Mouse (Mus musculus) adrenal gland, postnatal 36 days (tissue): ENCODE results near the gene Kcnab1. TPM values are rescaled to one million over a fixed set of nuclear protein-coding genes. Genes with fewer than 3 reads are reported as not detected.

Source experiments
- DNase-seq, 2 experiments: peaks; one replicate each; pipeline ENCODE4 v3.0.0; 2021; ENCODE audit warnings: mixed read lengths in 1 of 2
- long read RNA-seq, 2 experiments: library from polyadenylated mRNA; stranded (forward); transcript quantifications; one replicate each; pipeline ENCODE4 v2.0.0; 2021; ENCODE audit warnings: borderline sequencing depth in 2 of 2
- total RNA-seq, 2 experiments: library from RNA; stranded (reverse); gene quantifications; 2 replicates each; pipeline ENCODE4 v1.2.3; 2021

The Kcnab1 gene
- total RNA-seq = 1 to 10 TPM in 1 of 2 experiments, under 1 TPM in 1; 0.82 to 1.1 TPM
- long read RNA-seq, experiment 1 = 0 reads
- long read RNA-seq, experiment 2 = 0 reads

DNA sequence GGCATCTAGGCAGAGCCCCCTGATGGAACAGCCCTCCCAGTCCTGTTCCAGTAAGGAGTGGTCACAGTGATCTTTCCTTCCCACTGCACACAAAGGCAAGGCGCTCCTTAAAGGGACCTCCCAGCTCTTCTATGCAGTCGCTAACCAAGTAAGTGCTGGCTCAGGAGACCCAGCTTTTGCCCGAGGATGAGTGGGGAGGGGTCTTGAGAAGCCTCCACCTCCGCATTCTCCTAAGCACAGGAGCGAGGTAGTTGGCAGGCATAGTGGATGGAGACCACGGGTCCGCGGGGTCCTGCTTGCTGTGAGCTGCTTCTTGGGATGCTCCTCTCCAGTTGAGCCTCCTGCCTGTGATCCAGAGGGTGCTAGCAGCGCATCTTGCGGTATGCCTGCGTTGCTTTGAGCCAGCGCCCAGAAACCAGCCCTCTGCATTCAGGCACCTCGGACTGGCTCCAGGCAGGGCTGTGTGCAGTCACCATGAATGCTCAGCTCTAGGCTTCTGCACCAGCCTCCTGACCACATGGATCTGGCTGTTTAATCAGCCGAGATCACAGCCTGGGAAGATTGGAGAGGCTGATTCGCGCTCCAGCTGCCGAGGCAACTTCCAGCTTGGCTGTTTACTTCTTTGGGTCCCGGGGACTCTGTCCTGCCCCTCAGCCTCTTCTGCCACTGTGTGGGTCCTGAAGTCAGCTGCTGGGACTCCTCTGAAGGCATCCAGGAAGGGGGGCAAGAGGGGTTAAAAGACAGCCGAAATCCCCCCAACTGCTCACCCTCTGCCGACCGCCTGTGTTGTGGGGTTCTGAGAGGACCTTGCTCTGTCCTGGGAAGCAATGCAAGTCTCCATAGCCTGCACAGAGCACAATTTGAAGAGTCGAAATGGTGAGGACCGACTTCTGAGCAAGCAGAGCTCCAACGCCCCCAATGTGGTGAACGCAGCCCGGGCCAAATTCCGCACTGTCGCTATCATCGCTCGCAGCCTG, at the start of gene Kcnab1:
Kcnab1 (plus strand) TSS at position 440 of the 977 bp plus-strand sequence.
- DNase-seq = no peak

DNA sequence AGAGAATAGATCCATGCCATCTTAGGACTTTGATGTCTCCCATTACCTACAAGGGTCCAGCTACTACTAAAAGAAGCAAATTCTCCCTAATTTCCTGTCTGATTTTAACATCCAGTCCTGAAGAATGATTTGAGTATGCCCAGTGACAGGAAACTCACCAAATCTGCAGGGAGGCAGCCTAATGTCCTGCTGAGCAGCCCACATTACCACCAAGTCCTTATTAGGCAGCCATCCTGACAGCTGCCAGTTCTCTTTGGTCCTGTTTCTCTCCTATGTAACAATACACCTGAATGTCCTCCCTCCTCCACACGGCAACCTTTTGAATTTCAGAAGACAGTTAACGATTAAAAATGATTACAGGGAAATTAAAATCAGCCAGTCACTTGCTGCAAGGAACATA, 20.9 kb upstream of the Kcnab1 start:
- DNase-seq = no peak

GRCm38 (mm10) chr3:65104117-65104516, 5.1 kb upstream of the Kcnab1 start:
- DNase-seq = no peak

DNA sequence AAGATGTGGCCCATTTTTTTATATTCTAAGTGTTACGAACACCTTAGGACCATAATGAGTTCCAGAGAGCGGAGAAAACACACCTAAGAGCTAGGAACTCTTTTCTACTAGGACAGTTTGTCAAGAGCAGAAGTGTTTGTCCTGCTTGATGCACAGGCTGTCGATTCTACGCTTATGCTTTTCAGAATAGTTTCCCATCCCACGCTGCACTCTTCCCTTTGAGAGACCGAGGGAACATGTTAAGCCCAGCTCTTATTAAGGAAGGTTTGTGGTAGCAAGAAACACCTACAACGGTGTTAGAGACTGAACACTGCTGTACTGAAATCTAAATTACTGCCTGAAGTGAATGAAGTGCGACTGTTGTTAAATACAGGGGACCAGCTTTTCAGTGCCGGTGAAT, 1.0 kb downstream of the Kcnab1 start:
- no peak for DNase-seq

GRCm38 (mm10) chr3:65111176-65111575, 2.0 kb downstream of the Kcnab1 start:
- no peak for DNase-seq

DNA sequence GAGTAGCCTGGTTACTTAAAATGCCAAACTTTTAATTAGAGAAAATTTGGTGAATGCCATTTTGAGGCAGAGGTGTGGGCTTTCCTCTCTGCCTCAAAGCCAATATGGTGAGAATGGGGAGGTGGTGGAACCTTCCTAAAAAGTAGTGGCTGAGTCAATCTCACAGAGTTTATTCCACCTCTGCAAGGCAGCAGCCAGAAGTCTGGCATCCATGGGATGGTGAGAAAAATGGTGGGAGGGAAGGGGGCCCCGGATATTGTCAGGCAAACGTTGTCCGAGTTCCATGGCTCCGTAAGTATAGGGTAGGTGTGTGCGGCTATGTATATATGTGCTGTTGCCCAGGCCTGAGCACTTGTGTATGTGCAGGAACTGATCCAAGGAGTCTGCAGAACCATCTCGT, 6.0 kb downstream of the Kcnab1 start:
- no peak for DNase-seq

DNA sequence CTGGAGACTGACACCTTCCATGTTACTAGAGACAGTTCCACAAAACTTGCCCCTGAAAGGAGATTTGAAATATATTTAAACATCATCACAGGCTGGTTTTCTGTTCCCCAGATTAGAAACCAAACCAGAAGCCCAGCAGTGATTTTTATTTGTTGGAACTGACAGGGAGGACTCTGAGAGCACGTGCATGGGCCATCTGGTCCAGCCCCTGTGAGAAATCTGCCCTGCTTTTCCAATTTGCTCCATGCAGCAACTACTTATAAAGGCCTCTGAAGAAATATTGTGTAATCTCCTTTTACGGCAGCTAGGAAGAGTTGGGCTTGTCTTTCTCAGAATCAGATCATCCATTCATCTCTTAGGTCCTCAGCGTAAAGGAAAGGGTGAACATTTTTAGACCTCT, 7.8 kb downstream of the Kcnab1 start:
- no peak for DNase-seq

GRCm38 (mm10) chr3:65117365-65117764, 8.2 kb downstream of the Kcnab1 start:
- no peak for DNase-seq

- DNase-seq = no peak
These were observed 15.8 kb downstream of the Kcnab1 start for GRCm38 (mm10) chr3:65124975-65125374.

- DNase-seq = no peak
These were observed 20.4 kb downstream of the Kcnab1 start for GRCm38 (mm10) chr3:65129625-65130024.

DNA sequence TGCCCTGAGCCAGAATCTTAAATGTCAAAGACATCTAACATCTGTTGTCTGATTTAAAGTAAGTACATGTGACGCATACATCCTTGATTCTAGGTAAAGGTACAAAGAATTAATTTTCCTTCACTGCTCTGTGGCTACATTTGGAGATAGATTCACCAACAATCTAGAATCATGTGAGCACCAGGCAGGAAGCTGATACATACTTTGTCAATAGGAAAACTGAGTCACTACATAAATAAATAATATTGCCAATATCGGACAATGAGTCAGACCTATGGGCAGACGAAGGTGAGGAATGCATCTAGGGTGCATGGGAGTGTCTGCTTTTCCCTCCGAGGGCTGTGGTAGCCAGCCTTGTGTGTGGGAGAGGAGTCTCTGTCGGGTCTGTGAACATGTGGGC, 25.7 kb downstream of the Kcnab1 start:
- no peak for DNase-seq

GRCm38 (mm10) chr3:65136897-65137296, 27.7 kb downstream of the Kcnab1 start:
- DNase-seq = no peak

DNA sequence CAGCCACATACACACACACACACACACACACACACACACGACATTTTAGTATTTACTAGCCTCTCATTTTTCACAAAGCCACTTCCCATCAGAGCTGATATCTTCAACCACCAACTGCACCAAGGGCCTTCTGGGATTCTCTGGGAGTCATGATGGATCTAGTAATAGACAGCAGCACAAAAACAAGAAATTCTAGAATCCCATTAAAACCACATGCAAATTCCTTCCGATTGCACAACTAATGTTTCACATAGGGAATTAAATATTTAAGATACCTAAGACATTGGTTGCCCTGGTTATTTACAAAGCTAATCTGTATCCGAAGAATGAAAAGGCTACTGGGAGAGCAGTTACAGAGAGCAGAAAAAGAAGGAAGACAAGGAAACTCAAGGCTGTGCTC, 29.6 kb downstream of the Kcnab1 start:
- DNase-seq = no peak

- DNase-seq = no peak
These were observed 36.0 kb downstream of the Kcnab1 start for GRCm38 (mm10) chr3:65145152-65145551.

DNA sequence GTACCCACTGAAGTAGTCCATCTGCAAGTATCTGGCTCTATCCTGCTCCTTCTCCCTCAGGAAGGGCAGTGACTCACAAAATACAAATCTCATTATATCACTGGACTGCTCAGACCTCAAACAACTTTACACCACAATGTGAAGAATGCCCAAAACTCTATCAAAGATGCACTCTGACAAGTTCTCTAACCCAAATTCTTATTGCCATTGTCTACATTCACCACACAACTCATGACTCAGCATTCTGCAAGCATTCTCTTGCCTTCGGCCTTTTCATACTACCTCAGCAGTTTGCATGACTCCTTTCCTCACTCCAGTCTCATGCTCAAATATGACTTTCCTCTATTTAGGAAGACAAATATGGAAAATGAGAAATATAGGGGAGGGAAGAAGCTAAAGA, 42.6 kb downstream of the Kcnab1 start:
- DNase-seq = no peak

GRCm38 (mm10) chr3:65172964-65173363, 63.8 kb downstream of the Kcnab1 start:
- no peak for DNase-seq

DNA sequence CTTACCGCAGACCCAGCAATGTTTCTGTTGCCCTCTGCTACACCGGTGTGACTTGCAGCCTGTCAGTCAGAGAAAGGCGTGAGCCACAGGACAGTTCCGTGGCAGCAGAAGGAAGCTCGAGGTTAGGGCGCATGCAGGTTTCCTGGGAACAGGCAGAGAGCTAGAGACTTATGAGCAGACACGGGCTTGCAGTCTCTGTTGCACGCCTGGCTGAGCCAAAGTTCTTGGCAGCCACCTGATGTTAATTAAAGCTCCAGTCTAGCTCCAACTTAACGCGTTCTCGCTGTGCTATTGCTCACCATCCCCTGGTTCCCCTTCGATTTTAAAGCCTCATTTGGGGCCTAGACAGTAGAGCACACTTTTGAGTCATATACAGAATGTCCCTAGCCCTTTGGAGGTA, 65.4 kb downstream of the Kcnab1 start:
- DNase-seq = no peak

DNA sequence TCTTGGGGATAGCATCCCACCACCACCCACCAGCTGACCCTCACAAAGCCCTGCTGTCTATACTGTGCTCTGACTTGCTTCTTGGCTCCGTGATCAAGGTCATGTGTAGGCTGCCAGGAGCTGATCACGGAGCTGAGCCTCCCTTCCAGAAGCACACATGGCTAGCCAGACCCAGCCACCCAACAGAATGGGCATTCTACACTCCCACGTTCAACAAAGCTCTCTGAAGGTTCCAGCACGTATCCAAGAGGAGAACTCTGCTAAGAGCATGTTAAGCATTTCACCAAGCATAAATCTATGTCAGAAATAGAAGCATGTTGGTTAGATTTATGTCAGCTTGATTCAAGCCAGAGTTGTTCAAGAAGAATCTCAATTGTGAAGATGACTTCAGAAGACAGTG, 66.6 kb downstream of the Kcnab1 start:
- DNase-seq = no peak

GRCm38 (mm10) chr3:65176846-65177245, 67.7 kb downstream of the Kcnab1 start:
- no peak for DNase-seq

GRCm38 (mm10) chr3:65187833-65188698, 78.9 kb downstream of the Kcnab1 start:
- DNase-seq = no peak

DNA sequence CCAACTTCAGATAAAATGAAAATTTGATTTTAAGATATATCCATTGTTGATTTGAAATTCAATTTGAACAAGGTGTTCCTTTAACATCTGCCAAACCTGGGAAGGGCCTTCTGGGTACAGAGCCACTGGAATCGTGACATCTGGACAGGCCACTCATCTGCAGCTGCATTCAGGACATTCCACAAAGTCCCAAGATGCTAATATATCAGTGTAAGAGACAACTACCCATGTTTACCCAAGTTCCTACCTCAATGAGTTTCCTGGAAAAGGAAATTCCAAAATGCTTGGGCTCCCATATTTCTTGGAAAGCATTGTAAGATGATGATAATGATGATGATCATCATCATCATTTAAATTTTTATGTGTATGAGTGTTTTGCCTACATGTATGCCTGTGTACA, 91.4 kb downstream of the Kcnab1 start:
- DNase-seq = no peak

DNA sequence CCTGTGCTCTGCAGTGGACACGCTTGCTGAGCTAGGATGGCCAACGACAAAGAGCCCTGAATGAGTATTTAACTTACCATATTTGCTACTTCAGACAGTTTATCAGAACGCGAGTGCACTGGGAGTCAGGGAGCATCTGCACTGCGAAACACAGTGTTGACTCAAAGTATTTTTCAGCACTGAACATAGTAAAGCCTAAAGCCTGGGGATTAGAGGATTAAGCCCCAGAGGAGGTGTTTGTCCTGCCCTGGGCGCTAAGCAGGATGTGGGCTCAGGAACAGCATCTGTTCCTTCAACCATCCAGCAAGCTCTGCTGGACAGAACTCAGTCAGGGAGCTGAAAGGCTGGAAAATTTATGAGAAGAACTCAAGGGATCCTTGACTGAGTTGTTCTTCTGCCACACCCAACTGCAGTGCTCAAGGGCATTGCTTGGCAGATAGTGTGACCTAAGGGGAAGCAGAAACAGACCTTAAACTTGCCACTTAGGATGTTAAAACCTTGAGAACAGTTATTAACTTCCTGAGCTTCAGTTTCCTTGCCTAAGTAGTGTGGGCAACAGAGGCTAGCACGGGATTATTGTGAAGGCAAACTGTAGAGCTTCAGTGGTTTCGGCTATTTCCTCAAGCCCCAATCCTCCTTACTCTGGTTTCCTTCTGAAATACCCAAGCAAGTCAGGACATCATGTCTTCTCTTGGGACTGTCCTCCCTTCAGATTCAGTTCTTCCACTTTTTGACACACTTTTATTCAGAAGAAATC, 94.4 kb downstream of the Kcnab1 start:
- no peak for DNase-seq
